Mouse (Mus musculus): Measurements from ENCODE around the gene Cacnb4. TPM values are rescaled to one million over a fixed set of nuclear protein-coding genes. Genes with fewer than 3 reads are reported as not detected.

Gene Cacnb4
- polyA plus RNA-seq, 1 experiment = 0.07 TPM

GRCm38 (mm10) chr2:52406480-52406879 lies 270.2 kb downstream of the Cacnb4 start:
- Histone ChIP-seq H3K4me1 (ENCODE audit: control insufficient read depth, insufficient read depth, low read length) (no peaks in the 10 kb centered on the region), H3K4me3 (ENCODE audit: insufficient read depth, low read length) (no peak overlapping the region), H3K27ac (ENCODE audit: insufficient read depth, low read depth, low read length) (no peak overlapping the region)
- TF ChIP-seq CTCF (IDR thresholded peaks at IDR 0.05; ENCODE audit: low read depth, low read length) (no peak), POLR2A (IDR thresholded peaks at IDR 0.05; ENCODE audit: borderline replicate concordance, low read depth, low read length) (no peak)

DNA sequence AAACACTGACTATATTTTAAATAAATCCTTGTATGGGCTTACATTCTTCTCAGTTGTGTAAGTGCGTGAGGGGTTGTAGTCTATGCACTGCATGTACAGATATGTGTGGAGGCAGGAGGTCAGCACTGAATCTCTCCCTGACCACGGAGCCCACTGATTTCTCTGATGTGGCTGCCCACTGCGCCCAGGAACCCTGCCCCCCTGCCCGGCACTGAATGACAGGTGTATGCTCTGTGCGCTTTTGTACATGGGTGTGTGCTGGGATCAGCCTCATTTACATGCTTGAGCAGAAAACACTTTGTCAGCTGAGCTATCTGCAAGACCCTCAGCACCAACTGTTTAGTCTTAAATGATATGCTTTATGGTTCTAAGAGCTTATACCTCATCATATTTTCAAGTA lies 271.4 kb downstream of the Cacnb4 start:
- no peak for TF ChIP-seq POLR2A (IDR thresholded peaks at IDR 0.05; ENCODE audit: borderline replicate concordance, low read depth, low read length)
- TF ChIP-seq CTCF (IDR thresholded peaks at IDR 0.05; ENCODE audit: low read depth, low read length) = no peak
- H3K4me3 ChIP-seq (ENCODE audit: insufficient read depth, low read length) = no peak overlapping the region
- H3K4me1 ChIP-seq (ENCODE audit: control insufficient read depth, insufficient read depth, low read length) = no peaks in the 10 kb centered on the region
- no peak overlapping the region for H3K27ac ChIP-seq (ENCODE audit: insufficient read depth, low read depth, low read length)

- Histone ChIP-seq H3K27ac (ENCODE audit: insufficient read depth, low read depth, low read length) (no peak overlapping the region), H3K4me1 (ENCODE audit: control insufficient read depth, insufficient read depth, low read length) (no peaks in the 10 kb centered on the region), H3K4me3 (ENCODE audit: insufficient read depth, low read length) (no peak overlapping the region)
- TF ChIP-seq CTCF (IDR thresholded peaks at IDR 0.05; ENCODE audit: low read depth, low read length) (no peak), POLR2A (IDR thresholded peaks at IDR 0.05; ENCODE audit: borderline replicate concordance, low read depth, low read length) (no peak)
These were observed 282.1 kb downstream of the Cacnb4 start for GRCm38 (mm10) chr2:52394529-52394928.

DNA sequence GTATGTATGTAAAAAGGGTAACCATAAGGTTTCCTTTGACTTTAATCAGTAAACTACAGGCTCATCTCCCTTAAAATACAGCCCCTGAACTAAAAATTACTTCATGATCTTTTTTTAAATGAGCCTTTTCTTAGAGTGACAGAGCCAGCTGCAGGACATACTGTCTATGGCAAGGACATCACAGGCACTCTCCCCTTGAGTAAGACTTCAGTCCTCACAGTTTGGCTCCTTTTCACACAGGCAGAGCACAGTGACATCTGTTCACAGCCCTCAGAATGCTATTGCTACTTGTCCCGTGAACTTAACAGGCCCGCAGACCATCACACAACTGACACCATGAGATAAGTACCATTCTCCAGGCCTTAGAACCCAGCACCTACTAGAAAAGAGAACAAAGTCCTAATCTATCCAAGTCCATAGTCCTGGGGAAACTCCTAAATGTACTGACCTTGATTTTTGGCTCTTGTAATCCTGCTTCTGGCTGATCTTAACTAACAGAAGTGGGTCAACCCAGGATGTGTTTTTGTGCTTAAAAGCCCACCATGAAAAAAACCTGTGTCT lies 286.1 kb downstream of the Cacnb4 start:
- TF ChIP-seq POLR2A (IDR thresholded peaks at IDR 0.05; ENCODE audit: borderline replicate concordance, low read depth, low read length) (no peak), CTCF (IDR thresholded peaks at IDR 0.05; ENCODE audit: low read depth, low read length) (no peak)
- no peaks in the 10 kb centered on the region for H3K4me1 ChIP-seq (ENCODE audit: control insufficient read depth, insufficient read depth, low read length)
- H3K4me3 ChIP-seq (ENCODE audit: insufficient read depth, low read length) = no peak overlapping the region
- no peak overlapping the region for H3K27ac ChIP-seq (ENCODE audit: insufficient read depth, low read depth, low read length)

GRCm38 (mm10) chr2:52389975-52390374 lies 286.7 kb downstream of the Cacnb4 start:
- TF ChIP-seq POLR2A (IDR thresholded peaks at IDR 0.05; ENCODE audit: borderline replicate concordance, low read depth, low read length) (no peak), CTCF (IDR thresholded peaks at IDR 0.05; ENCODE audit: low read depth, low read length) (no peak)

DNA sequence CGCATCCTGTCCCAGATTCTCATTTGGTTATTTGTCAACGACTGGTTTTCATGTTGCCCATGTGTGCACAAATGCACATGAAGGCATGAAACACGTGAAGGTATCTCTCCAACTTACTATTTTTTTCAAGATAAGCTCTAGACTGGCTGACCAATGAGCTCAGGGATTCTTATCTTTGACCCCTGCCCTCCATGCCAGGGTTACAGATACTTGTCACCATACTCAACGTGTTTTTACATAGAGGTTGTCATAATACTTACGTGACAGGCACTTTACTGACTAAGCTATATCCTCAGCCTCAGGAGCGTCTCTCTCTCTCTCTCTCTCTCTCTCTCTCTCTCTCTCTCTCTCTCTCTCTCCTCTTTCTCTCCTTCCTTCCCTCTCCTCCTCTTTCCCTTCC lies 290.2 kb downstream of the Cacnb4 start:
- H3K27ac ChIP-seq (ENCODE audit: insufficient read depth, low read depth, low read length) = no peak overlapping the region
- H3K4me1 ChIP-seq (ENCODE audit: control insufficient read depth, insufficient read depth, low read length) = no peaks in the 10 kb centered on the region
- H3K4me3 ChIP-seq (ENCODE audit: insufficient read depth, low read length) = no peak overlapping the region
- TF ChIP-seq POLR2A (IDR thresholded peaks at IDR 0.05; ENCODE audit: borderline replicate concordance, low read depth, low read length) (no peak), CTCF (IDR thresholded peaks at IDR 0.05; ENCODE audit: low read depth, low read length) (no peak)

More at GRCm38 (mm10) chr2:52389975-52390374, 286.7 kb downstream of the Cacnb4 start:
- Histone ChIP-seq H3K4me1 (ENCODE audit: control insufficient read depth, insufficient read depth, low read length) (no peaks in the 10 kb centered on the region), H3K27ac (ENCODE audit: insufficient read depth, low read depth, low read length) (no peak overlapping the region), H3K4me3 (ENCODE audit: insufficient read depth, low read length) (no peak overlapping the region)

- no peak overlapping the region for H3K4me3 ChIP-seq (ENCODE audit: insufficient read depth, low read length)
- no peak for TF ChIP-seq POLR2A (IDR thresholded peaks at IDR 0.05; ENCODE audit: borderline replicate concordance, low read depth, low read length)
- no peak for TF ChIP-seq CTCF (IDR thresholded peaks at IDR 0.05; ENCODE audit: low read depth, low read length)
- H3K4me1 ChIP-seq (ENCODE audit: control insufficient read depth, insufficient read depth, low read length) = no peaks in the 10 kb centered on the region
- no peak overlapping the region for H3K27ac ChIP-seq (ENCODE audit: insufficient read depth, low read depth, low read length)
These were observed 290.6 kb downstream of the Cacnb4 start for GRCm38 (mm10) chr2:52386037-52386436.

- TF ChIP-seq POLR2A (IDR thresholded peaks at IDR 0.05; ENCODE audit: borderline replicate concordance, low read depth, low read length) (no peak), CTCF (IDR thresholded peaks at IDR 0.05; ENCODE audit: low read depth, low read length) (no peak)
- Histone ChIP-seq H3K27ac (ENCODE audit: insufficient read depth, low read depth, low read length) (no peak overlapping the region), H3K4me1 (ENCODE audit: control insufficient read depth, insufficient read depth, low read length) (no peaks in the 10 kb centered on the region), H3K4me3 (ENCODE audit: insufficient read depth, low read length) (no peak overlapping the region)
These were observed 297.8 kb downstream of the Cacnb4 start for GRCm38 (mm10) chr2:52378848-52379261.

GRCm38 (mm10) chr2:52378448-52378804 lies 298.2 kb downstream of the Cacnb4 start, which contains the start of gene Neb:
TSS of gene Neb (minus strand) at chr2:52378474.
- no peak for TF ChIP-seq POLR2A (IDR thresholded peaks at IDR 0.05; ENCODE audit: borderline replicate concordance, low read depth, low read length)
- TF ChIP-seq CTCF (IDR thresholded peaks at IDR 0.05; ENCODE audit: low read depth, low read length) = no peak
- H3K4me3 ChIP-seq (ENCODE audit: insufficient read depth, low read length) = no peak within 1 kb of the TSS
- no peak within 1 kb of the TSS for H3K27ac ChIP-seq (ENCODE audit: insufficient read depth, low read depth, low read length)
- H3K4me1 ChIP-seq (ENCODE audit: control insufficient read depth, insufficient read depth, low read length) = no peaks in the 10 kb centered on the region

Other genes starting within 250 kb of the Cacnb4 start
- gene Stam2, start 65.5 kb upstream of the Cacnb4 start, polyA plus RNA-seq (2012; ENCODE audit: insufficient read depth, insufficient read length, missing spikeins) = 22.2 and 22.5 TPM in 2 replicates
- gene Fmnl2, start 181.0 kb upstream of the Cacnb4 start, polyA plus RNA-seq (2012; ENCODE audit: insufficient read depth, insufficient read length, missing spikeins) = 4.7 and 5.7 TPM in 2 replicates

Data from bone marrow macrophage, adult 2 months (primary cell).